Comparison of ENCODE assay signal across 15 mouse cellular contexts in the genomic region with DNA sequence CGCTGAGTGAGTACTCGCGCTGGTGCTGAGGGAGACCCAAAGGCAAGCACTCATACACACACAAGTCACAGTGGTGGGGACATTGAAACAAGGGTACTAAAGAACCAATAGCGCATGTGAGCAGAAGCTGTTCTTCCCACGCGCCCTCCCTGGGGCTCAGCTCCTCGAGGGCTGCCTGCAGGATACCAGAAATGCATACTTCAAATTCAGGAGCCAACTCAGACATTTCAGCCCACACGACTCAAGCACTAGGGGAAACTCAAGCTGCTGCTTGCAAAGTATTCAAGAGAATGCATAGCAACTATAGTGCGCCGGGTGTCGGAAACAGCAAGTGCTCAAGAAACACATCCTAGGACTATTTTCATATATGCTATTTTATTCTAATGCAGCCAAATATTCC. TPM values are rescaled to one million over a fixed set of nuclear protein-coding genes. Genes with fewer than 3 reads are reported as not detected.
A peak's percentile ranks its signal among the peaks of the same experiment; 100 is the strongest.
DNase-seq lines count a peak whose midpoint lies in the region; TF ChIP-seq lines count a peak whose summit lies in the region.
"Had no signal": no experiment of that assay in that cellular context is flagged by ENCODE, and none has a peak within 500 bp of the region (broad histone marks: within the 10 kb centered on the region; RNA-seq: fewer than 3 reads in every experiment).

No protein-coding gene starts in this region.

- no peak for TF ChIP-seq CTCF in layer of hippocampus, adult 2 months (conservative IDR thresholded peaks at IDR 0.05)

- H3K4me3 ChIP-seq in layer of hippocampus, adult 2 months, result no peak overlapping the region
- H3K4me3 ChIP-seq: hindbrain, embryonic 10.5 days; liver, embryonic 15.5 days; midbrain, embryonic 12.5 days had no signal

- H3K27ac ChIP-seq in layer of hippocampus, adult 2 months, result peak overlapping the region; percentile 68; the same call in 1 of the 2 replicates
- H3K27ac ChIP-seq: hindbrain, embryonic 10.5 days; midbrain, embryonic 12.5 days had no signal

- DNase-seq in layer of hippocampus, adult 2 months (ENCODE audit: low spot score in 2 of 2), result peak in 1 of 2 experiments; percentile 65
- no peak for DNase-seq in layer of hippocampus, postnatal 10 days (ENCODE audit: low spot score in 2 of 2)
- peak; percentile 80 to 81 for DNase-seq in frontal cortex, adult 2 months (ENCODE audit: extremely low spot score in 1 of 2, low spot score in 1 of 2)
- peak; percentile 57 to 76 for DNase-seq in left cerebral cortex, adult 18-20 months (ENCODE audit: low spot score in 2 of 2)
- DNase-seq in right cerebral cortex, postnatal 14 days, result peak; percentile 50
- DNase-seq in thymus, adult 18-20 months, result no peak
- no peak for DNase-seq in kidney, adult 11 months
- DNase-seq in kidney, postnatal 10 days, result no peak
- DNase-seq: cerebellum, postnatal 10 days; heart, adult 18-20 months; lung, postnatal 36 days; thymus, postnatal 4 days had no signal

RNA-seq across cellular contexts. Expression of gene Uvrag, which starts 3.7 kb away (rescaled TPM):
- total RNA-seq in layer of hippocampus, adult 2 months (2021), result 10 to 100 TPM; 48.9 to 52.4 TPM
- 10 to 100 TPM; 37.6 to 41.0 TPM for total RNA-seq in layer of hippocampus, postnatal 10 days (2021)
- 15.6 and 16.8 TPM in 2 replicates for polyA plus RNA-seq in frontal cortex, adult 2 months (2012; rRNA removed)
- total RNA-seq in left cerebral cortex, adult 18-20 months (2021), result 10 to 100 TPM; 51.7 to 56.8 TPM

RNA-seq across cellular contexts. Expression of gene Dgat2, which starts 37.9 kb away (rescaled TPM):
- total RNA-seq in layer of hippocampus, adult 2 months (2021), result 100 to 1,000 TPM; 111 TPM
- total RNA-seq in layer of hippocampus, postnatal 10 days (2021), result 10 to 100 TPM; 77.9 to 82.9 TPM
- polyA plus RNA-seq in frontal cortex, adult 2 months (2012; rRNA removed), result 58.0 and 63.4 TPM in 2 replicates
- 10 to 100 TPM; 57.5 to 63.0 TPM for total RNA-seq in left cerebral cortex, adult 18-20 months (2021)

Comparison
In these comparisons a context has a peak if more than half of its experiments do, and no peak if none do; other contexts are left out.
1. DNase-seq: peak in frontal cortex, adult 2 months (2 of 2), left cerebral cortex, adult 18-20 months (2 of 2) and right cerebral cortex, postnatal 14 days (single experiment); none in layer of hippocampus, postnatal 10 days (0 of 2), thymus, adult 18-20 months (0 of 2), kidney, adult 11 months (single experiment) and kidney, postnatal 10 days (single experiment).